Mouse (Mus musculus) gastrocnemius, postnatal 36 days (tissue): ENCODE measurements around the gene 3300002I08Rik. TPM values are rescaled to one million over a fixed set of nuclear protein-coding genes. Genes with fewer than 3 reads are reported as not detected.
"Not testable (repeated sequence)": the region's sequence is repeated elsewhere in the genome, so short reads cannot be mapped to it uniquely, and the experiment has no call there.

Source experiments
- DNase-seq, 2 experiments: peaks; one replicate each; pipeline ENCODE4 v3.0.0; 2022
- intact Hi-C: fragments of 180-260 bp; cut with DNase I; formaldehyde crosslinking; loops from one replicate; pipeline ENCODE4 v1.15.1; 2025
- long read RNA-seq, 2 experiments: library from polyadenylated mRNA; stranded (forward); transcript quantifications; one replicate each; pipeline ENCODE4 v2.0.0; 2021
- total RNA-seq, 2 experiments: library from RNA; stranded (reverse); gene quantifications; 2 replicates each; pipeline ENCODE4 v1.2.3; 2021

Gene 3300002I08Rik
- total RNA-seq, result 1 to 10 TPM; 1.3 to 1.4 TPM
- long read RNA-seq, experiment 1, partial matches to known transcripts, result 0 of 4 reads
- long read RNA-seq, experiment 1, other reads (novel, unspliced or antisense), result 3 of 4 reads
- long read RNA-seq, experiment 2, partial matches to known transcripts, result 0 of 2 reads
- long read RNA-seq, experiment 2, other reads (novel, unspliced or antisense), result 2 of 2 reads

GRCm38 (mm10) chr2:150362113-150362877 is at the start of gene 3300002I08Rik:
TSS of gene 3300002I08Rik (minus strand) at chr2:150362765.
- DNase-seq, result peak; percentile 81 to 84
- intact Hi-C loops, result not testable (repeated sequence)

- DNase-seq, intact Hi-C loops: not testable (repeated sequence)
Observed at GRCm38 (mm10) chr2:150412146-150412545, 49.6 kb upstream of the 3300002I08Rik start.

- intact Hi-C loops, result no loop called here
- no peak for DNase-seq
Observed at GRCm38 (mm10) chr2:150390198-150390597, 27.6 kb upstream of the 3300002I08Rik start.

DNA sequence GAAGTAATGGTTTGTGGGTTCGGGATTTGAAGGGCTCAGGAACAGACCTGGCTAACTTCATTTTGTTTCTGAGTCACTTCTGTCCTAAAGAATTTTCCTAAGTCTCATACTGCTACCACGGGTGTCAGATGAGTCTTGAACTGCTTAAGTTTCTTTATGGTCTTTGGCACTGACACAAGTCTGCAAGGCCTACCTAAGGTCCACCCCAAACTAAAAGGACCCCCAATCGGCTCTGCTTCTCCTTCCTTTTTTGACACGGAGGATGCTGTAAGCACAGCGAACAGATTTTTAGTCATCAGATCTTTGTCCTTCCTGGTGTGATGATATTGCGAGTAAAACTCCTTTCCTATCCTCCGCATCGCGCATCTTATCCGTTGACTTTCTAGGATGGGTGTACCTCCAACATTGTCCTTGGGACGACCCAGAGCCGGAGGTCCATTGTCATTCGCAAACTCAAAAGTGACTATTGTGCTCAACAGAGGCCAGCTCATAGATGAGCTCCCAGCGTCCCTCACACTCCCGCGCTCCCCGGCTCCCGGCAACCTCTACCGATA is 23.1 kb upstream of the 3300002I08Rik start:
- intact Hi-C loops, result not testable (repeated sequence)

DNA sequence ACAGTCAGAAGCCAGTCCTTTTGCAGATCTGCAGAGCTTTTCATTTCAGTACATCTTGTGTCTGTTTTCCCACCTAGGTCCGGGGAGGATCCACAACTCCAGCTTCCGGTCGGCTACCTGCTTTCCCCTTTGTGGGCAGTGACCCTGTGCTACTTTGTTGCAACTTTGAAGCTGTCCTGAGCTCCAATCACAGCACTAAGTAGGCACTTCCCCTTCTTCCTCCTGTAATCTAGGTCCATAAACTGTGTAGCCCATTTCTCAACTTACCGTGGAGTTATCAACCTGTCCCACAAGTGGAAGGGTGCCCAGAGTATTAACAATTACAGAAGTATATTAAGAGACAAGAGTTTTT is 289 bp upstream of the 3300002I08Rik start:
- intact Hi-C loops, result no loop called here
- no peak for DNase-seq

More for the DNA sequence above, 23.1 kb upstream of the 3300002I08Rik start:
- DNase-seq, result not testable (repeated sequence)

DNA sequence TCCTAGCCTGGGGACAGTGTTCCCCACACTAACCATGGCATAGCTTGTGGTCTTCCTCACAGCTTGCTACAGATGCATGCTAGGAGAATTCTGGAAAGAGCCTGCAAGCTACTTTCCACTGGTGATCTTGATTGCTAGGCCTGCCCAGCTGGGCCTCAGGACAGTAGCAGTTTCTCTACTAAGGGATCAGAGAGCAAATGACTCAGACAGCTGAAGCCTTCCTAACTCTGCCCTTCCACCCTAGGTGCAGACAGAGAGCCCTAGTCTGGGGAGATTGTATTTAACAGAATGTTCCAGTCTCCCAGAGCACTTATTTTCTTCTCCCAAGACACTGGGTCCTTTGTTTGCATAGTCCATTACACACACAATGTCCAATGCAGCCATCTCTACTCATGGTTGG is 5.4 kb downstream of the 3300002I08Rik start:
- DNase-seq, intact Hi-C loops: not testable (repeated sequence)

- DNase-seq, result no peak
- intact Hi-C loops, result loop anchor here (10.0 kb wide), 1 partner anchor 79 kb away; no protein-coding TSS in a partner anchor
Observed at GRCm38 (mm10) chr2:150323402-150323801, 39.2 kb downstream of the 3300002I08Rik start, which contains the start of gene Gm10130. TSS of gene Gm10130 (plus strand) at chr2:150323702.

DNA sequence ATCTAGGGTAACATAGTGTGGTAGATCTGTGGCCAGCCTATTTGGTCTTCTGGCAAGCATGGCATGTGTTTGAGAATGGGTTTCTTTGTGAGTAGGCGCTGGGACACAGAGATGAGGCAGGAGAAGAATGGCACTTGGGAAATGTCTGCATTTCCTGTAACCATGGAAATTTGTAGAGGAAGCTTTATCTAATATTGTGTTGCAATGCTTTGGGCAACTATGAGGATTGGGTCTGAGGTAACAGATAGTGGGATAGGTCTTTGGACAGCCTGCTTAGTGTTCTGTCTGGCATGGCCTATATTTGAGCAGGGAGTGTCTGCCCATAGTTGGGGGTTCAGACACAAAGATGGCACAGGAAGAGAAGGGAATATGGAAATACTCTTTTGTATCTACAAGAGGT is 43.6 kb downstream of the 3300002I08Rik start:
- DNase-seq, result no peak
- intact Hi-C loops, result no loop called here

- intact Hi-C loops, result no loop called here
- DNase-seq, result no peak
Observed at GRCm38 (mm10) chr2:150316140-150316539, 46.4 kb downstream of the 3300002I08Rik start.

DNA sequence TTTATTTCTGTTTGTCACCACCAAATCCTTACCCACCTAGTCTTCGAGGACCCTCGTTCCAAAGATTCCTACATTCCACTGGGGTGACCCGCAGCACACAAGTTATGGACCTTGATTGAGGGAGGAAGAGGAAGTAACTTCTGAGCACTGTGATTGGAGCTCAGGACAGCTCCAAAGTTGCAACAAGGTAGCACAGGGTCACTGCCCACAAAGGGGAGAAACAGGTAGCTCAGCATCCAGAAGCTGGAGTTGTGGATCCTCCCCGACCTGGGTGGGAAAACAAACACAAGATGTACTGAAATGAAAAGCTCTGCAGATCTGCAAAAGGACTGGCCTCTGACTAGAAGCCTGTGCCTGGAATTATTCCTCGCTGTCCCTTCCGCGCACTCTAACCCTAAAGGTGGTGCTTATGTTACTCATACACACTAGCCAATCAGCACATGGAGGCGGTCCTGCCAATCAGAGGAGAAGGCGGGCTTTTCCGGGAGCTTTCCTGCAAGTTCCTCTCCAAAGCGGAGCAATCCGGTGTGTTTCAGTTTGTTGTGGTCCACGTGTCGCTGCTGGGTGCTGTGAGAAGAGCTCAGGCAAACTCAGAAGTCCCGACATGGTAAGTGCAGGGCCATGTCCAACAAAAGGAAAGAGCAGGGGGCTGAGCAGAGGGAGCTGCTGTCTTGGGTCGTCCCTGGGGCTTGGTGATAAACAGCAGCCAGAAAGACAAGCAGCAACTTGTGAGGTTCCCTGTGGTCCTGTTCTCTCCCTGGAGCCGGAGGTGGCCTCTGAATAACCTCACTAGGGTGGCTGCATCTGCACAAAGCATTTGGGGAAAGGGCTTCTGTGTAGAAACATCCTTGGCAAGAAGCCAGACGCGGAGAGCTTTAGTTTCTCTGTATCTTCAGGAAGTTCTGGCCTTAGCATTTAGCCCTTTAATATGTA is 51.3 kb downstream of the 3300002I08Rik start:
- DNase-seq, result peak; percentile 85 to 88
- intact Hi-C loops, result not testable (repeated sequence)

DNA sequence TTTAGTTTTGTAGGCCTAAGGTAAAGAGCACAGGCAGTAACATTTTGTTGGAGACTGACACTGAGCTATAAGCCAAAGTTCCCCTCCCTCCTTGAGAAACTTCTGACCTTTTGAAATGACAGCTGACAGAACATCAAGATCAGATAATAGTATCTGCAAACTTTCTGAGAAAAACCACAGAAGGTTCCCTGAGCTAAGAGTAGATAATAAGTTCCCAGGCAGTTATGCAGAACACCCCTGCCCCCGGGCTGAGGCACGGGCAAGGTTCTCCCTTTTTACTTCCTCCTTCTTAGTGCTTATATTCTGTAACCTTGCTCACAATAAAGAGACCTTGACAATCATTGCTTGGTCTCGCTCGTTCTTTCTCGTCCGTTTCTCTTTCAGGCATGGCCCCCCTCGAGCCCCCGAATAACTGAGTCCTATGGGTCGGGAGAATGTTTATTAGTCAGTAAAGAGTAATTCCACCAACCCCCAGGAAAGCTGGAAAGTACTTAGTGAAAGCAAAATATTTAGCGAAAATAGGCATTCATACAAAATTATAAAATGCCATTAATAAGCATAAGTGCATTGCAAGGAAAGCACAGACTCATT is 55.3 kb downstream of the 3300002I08Rik start:
- intact Hi-C loops, result no loop called here
- DNase-seq, result no peak

DNA sequence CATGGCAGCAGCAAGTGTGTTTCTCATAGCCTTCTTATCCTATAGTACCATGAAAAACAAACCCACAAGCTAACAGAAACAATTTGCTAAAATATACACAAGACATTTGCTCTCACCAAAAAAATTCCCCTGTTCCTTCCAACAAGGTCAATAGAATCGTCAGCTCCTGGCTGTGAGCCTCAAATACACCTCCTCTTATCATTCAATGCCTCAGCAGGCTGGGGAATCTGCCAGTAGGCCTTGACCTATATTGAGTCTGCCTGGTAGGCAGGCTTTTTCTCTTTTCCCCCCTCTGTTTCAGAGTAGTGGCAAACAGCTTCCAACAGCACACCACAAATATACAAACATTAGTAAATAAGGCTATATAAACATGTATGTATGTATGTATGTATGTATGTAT is 63.5 kb downstream of the 3300002I08Rik start:
- intact Hi-C loops, result no loop called here
- no peak for DNase-seq

- DNase-seq, result no peak
- intact Hi-C loops, result no loop called here
Observed at GRCm38 (mm10) chr2:150293669-150294068, 68.9 kb downstream of the 3300002I08Rik start.

Other genes starting within 250 kb of the 3300002I08Rik start
- 1 to 10 TPM; 4.6 to 6.7 TPM for gene Zfp120, start 226.1 kb downstream of the 3300002I08Rik start, total RNA-seq
- not detected for gene Gm10770, start 183.1 kb downstream of the 3300002I08Rik start, total RNA-seq
- not detected for gene Gm14139, start 181.0 kb downstream of the 3300002I08Rik start, total RNA-seq
- 1 to 10 TPM; 1.3 to 1.4 TPM for gene Zfp937, start 144.7 kb downstream of the 3300002I08Rik start, total RNA-seq
- 1 to 10 TPM; 1.2 to 2.9 TPM for gene Gm21994, start 107.2 kb downstream of the 3300002I08Rik start, total RNA-seq
- gene Gm14124, start 105.2 kb downstream of the 3300002I08Rik start, total RNA-seq, result under 1 TPM in 1 of 2 experiments, not detected in 1; 0.07 TPM
- 1 to 10 TPM in 1 of 2 experiments, not detected in 1; 1.9 TPM for gene Gm10130, start 39.1 kb downstream of the 3300002I08Rik start, total RNA-seq
- 1 to 10 TPM; 1.4 to 2.0 TPM for gene Zfp442, start 88.7 kb upstream of the 3300002I08Rik start, total RNA-seq
- not detected for gene Zfp345, start 122.3 kb upstream of the 3300002I08Rik start, total RNA-seq
- not detected for gene Cst7, start 207.7 kb upstream of the 3300002I08Rik start, total RNA-seq
- 10 to 100 TPM; 16.0 to 19.3 TPM for gene Apmap, start 245.8 kb upstream of the 3300002I08Rik start, total RNA-seq